Mouse (Mus musculus) B cell, adult 62 days (primary cell): Measurements from ENCODE around the gene Mmp27. TPM values are rescaled to one million over a fixed set of nuclear protein-coding genes. Genes with fewer than 3 reads are reported as not detected.

Source experiments
- total RNA-seq: library from RNA; stranded (reverse); gene quantifications from 4 replicates; pipeline ENCODE4 v1.2.4, GENCODE M21; 2023

Mmp27 gene
- not detected in 4 replicates for total RNA-seq

GRCm38 (mm10) chr9:7571162-7571561 lies at the start of gene Mmp27:
Mmp27 (plus strand) TSS chr9:7571396.

GRCm38 (mm10) chr9:7558221-7559017 lies 12.8 kb upstream of the Mmp27 start, which contains the start of gene Mmp8:
Mmp8 (plus strand) TSS chr9:7558456.

GRCm38 (mm10) chr9:7627931-7628330 lies 56.7 kb downstream of the Mmp27 start, which contains the start of gene Mmp20:
Mmp20 (plus strand) TSS chr9:7628231.

Other genes with a start within 250 kb of the Mmp27 start
- 0.41 to 1.5 TPM in 2 of 4 replicates, not detected in the others for gene Mmp12, start 227.0 kb upstream of the Mmp27 start, total RNA-seq
- not detected in 4 replicates for gene Mmp1b, start 183.3 kb upstream of the Mmp27 start, total RNA-seq
- gene Mmp3, start 125.6 kb upstream of the Mmp27 start, total RNA-seq = not detected in 4 replicates
- gene Mmp10, start 69.0 kb upstream of the Mmp27 start, total RNA-seq = not detected in 4 replicates
- 0.22 to 0.40 TPM in 2 of 4 replicates, not detected in the others for gene Mmp8, start 12.9 kb upstream of the Mmp27 start, total RNA-seq
- not detected in 4 replicates for gene Mmp20, start 56.8 kb downstream of the Mmp27 start, total RNA-seq
- gene Mmp7, start 120.7 kb downstream of the Mmp27 start, total RNA-seq = not detected in 4 replicates
- 230 to 242 TPM (median 236 TPM) in 4 replicates for gene Tmem123, start 192.6 kb downstream of the Mmp27 start, total RNA-seq